Mouse (Mus musculus) MEL (cell line): ENCODE measurements around the gene Olfr1195. TPM values are rescaled to one million over a fixed set of nuclear protein-coding genes. Genes with fewer than 3 reads are reported as not detected.

ENCODE experiments used
- DNase-seq: peaks from one replicate; pipeline ENCODE4 v3.0.0; 2011; ENCODE audit warnings: low read depth, low spot score
- H3K27ac ChIP-seq: 2 replicates; pipeline ENCODE4 v1.5.1; 2012; ENCODE audit warnings: low read depth, mild to moderate bottlenecking, control low read depth, low read length, moderate library complexity; ENCODE audit not compliant: control insufficient read depth
- H3K27me3 ChIP-seq, 2 experiments: fragments of 150-350 bp in 1 of 2; sonication (generic) in 1 of 2; 2 replicates each; pipeline ENCODE4 v1.6.1; 2012; ENCODE audit warnings: low read length in 2 of 2, mild to moderate bottlenecking in 2 of 2, improper control_type of control experiment in 1 of 2, moderate library complexity in 1 of 2; ENCODE audit not compliant: insufficient read depth in 2 of 2, control insufficient read depth in 1 of 2
- H3K36me3 ChIP-seq, 2 experiments: 2 replicates each; pipeline ENCODE4 v1.6.1; 2012 to 2014; ENCODE audit warnings: low read length in 2 of 2, improper control_type of control experiment in 1 of 2, inconsistent platforms in 1 of 2, mild to moderate bottlenecking in 1 of 2; ENCODE audit not compliant: insufficient read depth in 2 of 2, control insufficient read depth in 1 of 2
- H3K4me1 ChIP-seq, 2 experiments: fragments of 150-350 bp in 1 of 2; sonication (generic) in 1 of 2; 2 replicates each; pipeline ENCODE4 v1.6.1; 2012; ENCODE audit warnings: low read length in 2 of 2, improper control_type of control experiment in 1 of 2, mild to moderate bottlenecking in 1 of 2; ENCODE audit not compliant: insufficient read depth in 2 of 2, control insufficient read depth in 1 of 2
- H3K4me3 ChIP-seq, 2 experiments: fragments of 150-350 bp in 1 of 2; sonication (generic) in 1 of 2; 2 replicates each; pipeline ENCODE4 v1.5.1; 2012; ENCODE audit warnings: low read depth in 2 of 2, low read length in 2 of 2, mild to moderate bottlenecking in 2 of 2, moderate library complexity in 2 of 2, control low read depth in 1 of 2, improper control_type of control experiment in 1 of 2; ENCODE audit not compliant: control insufficient read depth in 1 of 2, insufficient read depth in 1 of 2
- H3K79me2 ChIP-seq: 2 replicates; pipeline ENCODE4 v1.6.1; 2012; ENCODE audit warnings: mild to moderate bottlenecking, low read length, moderate library complexity; ENCODE audit not compliant: control insufficient read depth, poor library complexity, insufficient read depth
- H3K9ac ChIP-seq: 2 replicates; pipeline ENCODE4 v1.6.1; 2012; ENCODE audit warnings: low read depth, mild to moderate bottlenecking, control low read depth, low read length, moderate library complexity; ENCODE audit not compliant: control insufficient read depth, poor library complexity, severe bottlenecking
- H3K9me3 ChIP-seq: fragments of 150-350 bp; sonication (generic); replicated peaks from 2 replicates; pipeline ENCODE4 v1.6.1; 2012; ENCODE audit warnings: mild to moderate bottlenecking, low read length, improper control_type of control experiment, moderate library complexity; ENCODE audit not compliant: insufficient read depth
- CHD1 ChIP-seq: IDR thresholded peaks from 2 replicates; pipeline ENCODE4 v1.6.1; 2012; ENCODE audit warnings: low read depth, mild to moderate bottlenecking, inconsistent platforms, low read length, improper control_type of control experiment
- CHD2 ChIP-seq: IDR thresholded peaks from 2 replicates; pipeline ENCODE4 v1.6.1; 2011; ENCODE audit warnings: low read length, improper control_type of control experiment
- CTCF ChIP-seq, 3 experiments: IDR thresholded peaks in 2 of 3; conservative IDR thresholded peaks in 1 of 3; 2 replicates each; pipeline ENCODE4 v1.5.1; 2011 to 2012; ENCODE audit warnings: low read length in 3 of 3, low read depth in 2 of 3, mild to moderate bottlenecking in 2 of 3, improper control_type of control experiment in 1 of 3, inconsistent platforms in 1 of 3, mixed read lengths in 1 of 3, moderate library complexity in 1 of 3; ENCODE audit not compliant: control insufficient read depth in 1 of 3, insufficient read depth in 1 of 3, poor library complexity in 1 of 3, severe bottlenecking in 1 of 3
- E2F4 ChIP-seq: IDR thresholded peaks from 2 replicates; pipeline ENCODE4 v1.6.1; 2011; ENCODE audit warnings: low read depth, low read length, improper control_type of control experiment, borderline replicate concordance
- EP300 ChIP-seq, 2 experiments: IDR thresholded peaks; 2 replicates each; pipeline ENCODE4 v1.6.1; 2011; ENCODE audit warnings: improper control_type of control experiment in 2 of 2, low read length in 2 of 2, low read depth in 1 of 2, mild to moderate bottlenecking in 1 of 2
- ETS1 ChIP-seq: IDR thresholded peaks from 2 replicates; pipeline ENCODE4 v1.6.1; 2012; ENCODE audit warnings: low read depth, mild to moderate bottlenecking, inconsistent platforms, low read length, improper control_type of control experiment, moderate library complexity
- GABPA ChIP-seq: IDR thresholded peaks from 2 replicates; pipeline ENCODE4 v1.6.1; 2012; ENCODE audit warnings: low read depth, mild to moderate bottlenecking, inconsistent platforms, low read length, improper control_type of control experiment, moderate library complexity
- GATA1 ChIP-seq: IDR thresholded peaks from 2 replicates; pipeline ENCODE4 v1.6.1; 2011; ENCODE audit warnings: low read depth, low read length, improper control_type of control experiment
- JUND ChIP-seq: IDR thresholded peaks from 2 replicates; pipeline ENCODE4 v1.6.1; 2011; ENCODE audit warnings: low read depth, mild to moderate bottlenecking, improper control_type of control experiment, low read length
- MAFK ChIP-seq: IDR thresholded peaks from 2 replicates; pipeline ENCODE4 v1.6.1; 2011; ENCODE audit warnings: low read depth, mild to moderate bottlenecking, low read length, improper control_type of control experiment, borderline replicate concordance
- MAZ ChIP-seq: IDR thresholded peaks from 2 replicates; pipeline ENCODE4 v1.6.1; 2012; ENCODE audit warnings: low read depth, mild to moderate bottlenecking, inconsistent platforms, low read length, improper control_type of control experiment
- MEF2A ChIP-seq: IDR thresholded peaks from 2 replicates; pipeline ENCODE4 v1.6.1; 2014; ENCODE audit warnings: low read depth, mild to moderate bottlenecking, inconsistent platforms, low read length, improper control_type of control experiment; ENCODE audit not compliant: poor library complexity, insufficient replicate concordance, severe bottlenecking; ENCODE audit errors: extremely low read depth
- MYB ChIP-seq: IDR thresholded peaks from 2 replicates; pipeline ENCODE4 v1.6.1; 2011; ENCODE audit warnings: mild to moderate bottlenecking, low read depth, low read length, improper control_type of control experiment
- NELFE ChIP-seq: IDR thresholded peaks from 2 replicates; pipeline ENCODE4 v1.6.1; 2011; ENCODE audit warnings: low read depth, low read length, improper control_type of control experiment
- POLR2A ChIP-seq, 2 experiments: IDR thresholded peaks; 2 replicates each; pipeline ENCODE4 v1.6.1; 2011 to 2012; ENCODE audit warnings: low read length in 2 of 2, mild to moderate bottlenecking in 2 of 2, control low read depth in 1 of 2, improper control_type of control experiment in 1 of 2, low read depth in 1 of 2, moderate library complexity in 1 of 2; ENCODE audit not compliant: control insufficient read depth in 1 of 2, insufficient read depth in 1 of 2, poor library complexity in 1 of 2
- POLR2AphosphoS2 ChIP-seq: IDR thresholded peaks from 2 replicates; pipeline ENCODE4 v1.6.1; 2011; ENCODE audit warnings: low read length, improper control_type of control experiment
- POLR2AphosphoS5 ChIP-seq: IDR thresholded peaks from 2 replicates; pipeline ENCODE4 v1.6.1; 2012; ENCODE audit warnings: low read depth, borderline replicate concordance, mild to moderate bottlenecking, inconsistent platforms, low read length, moderate library complexity, mixed read lengths
- RAD21 ChIP-seq: IDR thresholded peaks from 2 replicates; pipeline ENCODE4 v1.6.1; 2011; ENCODE audit warnings: mild to moderate bottlenecking, low read depth, low read length, improper control_type of control experiment
- RCOR1 ChIP-seq: IDR thresholded peaks from 2 replicates; pipeline ENCODE4 v1.6.1; 2012; ENCODE audit warnings: low read depth, mild to moderate bottlenecking, inconsistent platforms, low read length, improper control_type of control experiment
- SIN3A ChIP-seq: IDR thresholded peaks from 2 replicates; pipeline ENCODE4 v1.6.1; 2012; ENCODE audit warnings: low read length, improper control_type of control experiment, inconsistent platforms
- SMC3 ChIP-seq: IDR thresholded peaks from 2 replicates; pipeline ENCODE4 v1.6.1; 2011; ENCODE audit warnings: low read depth, low read length, improper control_type of control experiment
- TAL1 ChIP-seq: IDR thresholded peaks from 2 replicates; pipeline ENCODE4 v1.6.1; 2012; ENCODE audit warnings: mild to moderate bottlenecking, inconsistent platforms, low read length, moderate library complexity, mixed read lengths
- TCF12 ChIP-seq: IDR thresholded peaks from 2 replicates; pipeline ENCODE4 v1.6.1; 2014; ENCODE audit warnings: low read depth, mild to moderate bottlenecking, inconsistent platforms, low read length, improper control_type of control experiment, moderate library complexity
- USF2 ChIP-seq, 2 experiments: IDR thresholded peaks; 2 replicates each; pipeline ENCODE4 v1.6.1; 2011 to 2012; ENCODE audit warnings: improper control_type of control experiment in 2 of 2, low read length in 2 of 2, borderline replicate concordance in 1 of 2, inconsistent platforms in 1 of 2, low read depth in 1 of 2, mild to moderate bottlenecking in 1 of 2; ENCODE audit not compliant: insufficient read depth in 1 of 2
- ZC3H11A ChIP-seq: IDR thresholded peaks from 2 replicates; pipeline ENCODE4 v1.6.1; 2012; ENCODE audit warnings: low read depth, mild to moderate bottlenecking, inconsistent platforms, low read length, improper control_type of control experiment
- ZMIZ1 ChIP-seq: IDR thresholded peaks from 2 replicates; pipeline ENCODE4 v1.6.1; 2012; ENCODE audit warnings: low read depth, mild to moderate bottlenecking, inconsistent platforms, low read length, improper control_type of control experiment, moderate library complexity
- ZNF384 ChIP-seq: IDR thresholded peaks from 2 replicates; pipeline ENCODE4 v1.6.1; 2012; ENCODE audit warnings: low read depth, mild to moderate bottlenecking, inconsistent platforms, low read length, improper control_type of control experiment
- polyA plus RNA-seq, 2 experiments: library from polyadenylated mRNA; stranded (reverse) in 1 of 2; unstranded in 1 of 2; fragments of >175 nt in 1 of 2; fragments of >200 nt in 1 of 2; gene quantifications; 2 replicates each; pipeline versions ENCODE4 v1.2.1 to v1.2.4; 2012; ENCODE audit warnings: low replicate concordance in 2 of 2, low read depth in 1 of 2; ENCODE audit not compliant: insufficient read length in 2 of 2, insufficient read depth in 1 of 2, missing spikeins in 1 of 2
- total RNA-seq: library from RNA; depleted of rRNA; stranded (reverse); fragments of 300-350 nt; gene quantifications from 2 replicates; pipeline ENCODE4 v1.2.3, GENCODE M21; 2012; rRNA removed

Olfr1195 gene
- total RNA-seq = not detected in 2 replicates
- polyA plus RNA-seq = not detected

DNA sequence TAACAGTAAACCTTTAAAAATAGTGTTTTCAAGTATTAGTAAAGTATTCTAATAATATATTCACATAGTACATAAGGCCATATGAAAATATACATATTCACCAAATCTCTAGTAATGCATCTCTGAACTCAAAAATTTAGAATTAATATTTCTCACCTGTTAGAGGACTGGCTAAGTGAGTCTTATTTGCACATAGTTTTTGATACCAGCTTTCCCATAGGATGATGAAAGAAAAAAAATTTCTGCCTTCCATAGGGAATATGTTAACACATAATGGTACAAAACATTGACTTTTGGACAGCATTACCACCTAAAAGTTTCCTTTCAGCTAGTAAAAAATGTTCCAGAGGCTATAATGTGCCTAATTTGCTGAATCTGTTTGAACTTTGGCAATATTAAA, at the start of gene Olfr1195:
Gene Olfr1195 (minus strand): TSS at position 101 of the 400 bp plus-strand sequence.
- DNase-seq = no peak
- TF ChIP-seq ZNF384 = no peak
- no peak for TF ChIP-seq CHD1
- TF ChIP-seq GABPA = no peak
- TF ChIP-seq MAZ = no peak
- no peak for TF ChIP-seq MAFK
- TF ChIP-seq E2F4 = no peak
- no peak for TF ChIP-seq TCF12
- TF ChIP-seq POLR2AphosphoS2 = no peak
- no peak for TF ChIP-seq USF2 (IDR thresholded peaks at IDR 0.05; ENCODE audit: borderline replicate concordance in 1 of 2, insufficient read depth in 1 of 2, low read depth in 1 of 2, low read length in 2 of 2)
- TF ChIP-seq SIN3A = no peak
- TF ChIP-seq TAL1 = no peak
- TF ChIP-seq MEF2A = no peak
- TF ChIP-seq NELFE = no peak
- TF ChIP-seq RCOR1 = no peak
- no peaks in the 10 kb centered on the region for H3K36me3 ChIP-seq
- no peak within 1 kb of the TSS for H3K9ac ChIP-seq
- H3K27ac ChIP-seq = no peak within 1 kb of the TSS
- no peaks in the 10 kb centered on the region for H3K4me1 ChIP-seq
- H3K79me2 ChIP-seq = no peaks in the 10 kb centered on the region
- no peak within 1 kb of the TSS for H3K4me3 ChIP-seq
- no peaks in the 10 kb centered on the region for H3K9me3 ChIP-seq
- no peaks in the 10 kb centered on the region for H3K27me3 ChIP-seq

GRCm38 (mm10) chr2:88732266-88732665, 43.3 kb upstream of the Olfr1195 start, which contains the start of gene Olfr1197:
Olfr1197 (minus strand) TSS chr2:88732366.
- no peak for TF ChIP-seq ZNF384
- no peak for TF ChIP-seq POLR2AphosphoS5
- TF ChIP-seq CTCF (IDR thresholded peaks at IDR 0.05 in 2 of 3, conservative IDR thresholded peaks at IDR 0.05 in 1 of 3; ENCODE audit: control insufficient read depth in 1 of 3, insufficient read depth in 1 of 3, low read depth in 2 of 3, low read length in 3 of 3, poor library complexity in 1 of 3, severe bottlenecking in 1 of 3) = no peak
- TF ChIP-seq SMC3 = no peak
- TF ChIP-seq MEF2A = no peak
- TF ChIP-seq MAZ = no peak
- TF ChIP-seq GATA1 = no peak
- TF ChIP-seq USF2 (IDR thresholded peaks at IDR 0.05; ENCODE audit: borderline replicate concordance in 1 of 2, insufficient read depth in 1 of 2, low read depth in 1 of 2, low read length in 2 of 2) = no peak
- no peak for TF ChIP-seq CHD2
- TF ChIP-seq E2F4 = no peak
- no peak for TF ChIP-seq TAL1
- TF ChIP-seq NELFE = no peak
- TF ChIP-seq ZMIZ1 = no peak
- TF ChIP-seq JUND = no peak
- TF ChIP-seq ZC3H11A = no peak
- TF ChIP-seq RAD21 = no peak
- TF ChIP-seq MYB = no peak
- TF ChIP-seq POLR2A (IDR thresholded peaks at IDR 0.05; ENCODE audit: control insufficient read depth in 1 of 2, insufficient read depth in 1 of 2, low read depth in 1 of 2, low read length in 2 of 2, poor library complexity in 1 of 2) = no peak
- TF ChIP-seq ETS1 = no peak
- TF ChIP-seq EP300 (IDR thresholded peaks at IDR 0.05; ENCODE audit: low read depth in 1 of 2, low read length in 2 of 2) = no peak
- no peaks in the 10 kb centered on the region for H3K27me3 ChIP-seq

More at GRCm38 (mm10) chr2:88732266-88732665, 43.3 kb upstream of the Olfr1195 start, which contains the start of gene Olfr1197:
- no peaks in the 10 kb centered on the region for H3K79me2 ChIP-seq
- no peak within 1 kb of the TSS for H3K27ac ChIP-seq
- no peak within 1 kb of the TSS for H3K9ac ChIP-seq
- no peaks in the 10 kb centered on the region for H3K4me1 ChIP-seq
- no peaks in the 10 kb centered on the region for H3K9me3 ChIP-seq
- H3K36me3 ChIP-seq = no peaks in the 10 kb centered on the region
- H3K4me3 ChIP-seq = no peak within 1 kb of the TSS
- DNase-seq = no peak
